16 mouse cellular contexts compared by ENCODE assay signal in genomic region chr7:79961600-79961999, GRCm38 (mm10).
"Had no signal": no experiment of that assay in that cellular context is flagged by ENCODE, and none has a peak within 500 bp of the region (broad histone marks: within the 10 kb centered on the region; RNA-seq: fewer than 3 reads in every experiment).

No protein-coding gene starts in this region.

- H3K4me1 ChIP-seq: intestine, embryonic 15.5 days; limb, embryonic 15.5 days; liver, embryonic 13.5 days; midbrain, embryonic 12.5 days; neural tube, embryonic 15.5 days had no signal

- H3K36me3 ChIP-seq: intestine, embryonic 15.5 days; limb, embryonic 15.5 days; liver, embryonic 13.5 days; midbrain, embryonic 12.5 days; neural tube, embryonic 15.5 days had no signal

- H3K4me3 ChIP-seq: intestine, embryonic 15.5 days; limb, embryonic 15.5 days; liver, embryonic 13.5 days; midbrain, embryonic 12.5 days; myocyte; neural tube, embryonic 15.5 days had no signal

- H3K9ac ChIP-seq: intestine, embryonic 15.5 days; limb, embryonic 15.5 days; liver, embryonic 13.5 days; midbrain, embryonic 12.5 days; neural tube, embryonic 15.5 days had no signal

- H3K27me3 ChIP-seq: intestine, embryonic 15.5 days; limb, embryonic 15.5 days; liver, embryonic 13.5 days; midbrain, embryonic 12.5 days; neural tube, embryonic 15.5 days had no signal

- DNase-seq: kidney, adult 8-10 months; kidney, postnatal 10 days; layer of hippocampus, adult 9-11 months; layer of hippocampus, postnatal 36 days; liver, embryonic 13.5 days; lung, adult 18-20 months; lung, postnatal 14 days; right cerebral cortex, postnatal 4 days; spleen, adult 18-20 months; thymus, adult 2 months; thymus, postnatal 25 days had no signal

- H3K4me2 ChIP-seq: intestine, embryonic 15.5 days; limb, embryonic 15.5 days; liver, embryonic 13.5 days; midbrain, embryonic 12.5 days; neural tube, embryonic 15.5 days had no signal

- ATAC-seq: intestine, embryonic 15.5 days had no signal

- H3K9me3 ChIP-seq: intestine, embryonic 15.5 days; limb, embryonic 15.5 days; liver, embryonic 13.5 days; midbrain, embryonic 12.5 days; neural tube, embryonic 15.5 days had no signal

- H3K27ac ChIP-seq: intestine, embryonic 15.5 days; limb, embryonic 15.5 days; liver, embryonic 13.5 days; midbrain, embryonic 12.5 days; neural tube, embryonic 15.5 days had no signal
